Mouse (Mus musculus) WW6 (cell line): ENCODE data around the gene Mau2.

Experiments used
- DNase-seq: peaks from one replicate; pipeline ENCODE4 v3.0.0-alpha.2; 2013; ENCODE audit warnings: low read depth, low spot score

Gene Mau2

DNA sequence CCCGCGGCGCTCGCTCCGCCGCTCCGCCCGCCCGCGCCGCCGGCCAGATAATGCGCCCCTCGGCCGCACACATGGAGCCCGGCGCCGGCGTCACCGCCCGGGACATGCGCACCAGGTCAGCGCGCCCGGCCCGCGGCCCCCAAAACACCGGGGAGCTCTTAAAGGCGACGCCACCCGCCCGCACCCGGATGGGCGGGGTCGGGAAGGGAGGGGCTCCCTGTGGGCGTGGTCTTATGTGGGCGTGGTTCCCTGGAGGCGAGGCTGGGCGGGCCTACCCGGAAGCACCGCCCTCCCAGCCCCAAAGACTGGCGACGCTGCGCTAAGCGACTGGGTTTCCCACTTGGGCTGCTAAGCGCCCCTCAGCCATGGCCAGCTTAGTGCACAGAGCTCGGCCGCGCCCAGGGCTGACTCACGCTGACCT, 68.3 kb downstream of the Mau2 start:
- DNase-seq, result peak; percentile 85

DNA sequence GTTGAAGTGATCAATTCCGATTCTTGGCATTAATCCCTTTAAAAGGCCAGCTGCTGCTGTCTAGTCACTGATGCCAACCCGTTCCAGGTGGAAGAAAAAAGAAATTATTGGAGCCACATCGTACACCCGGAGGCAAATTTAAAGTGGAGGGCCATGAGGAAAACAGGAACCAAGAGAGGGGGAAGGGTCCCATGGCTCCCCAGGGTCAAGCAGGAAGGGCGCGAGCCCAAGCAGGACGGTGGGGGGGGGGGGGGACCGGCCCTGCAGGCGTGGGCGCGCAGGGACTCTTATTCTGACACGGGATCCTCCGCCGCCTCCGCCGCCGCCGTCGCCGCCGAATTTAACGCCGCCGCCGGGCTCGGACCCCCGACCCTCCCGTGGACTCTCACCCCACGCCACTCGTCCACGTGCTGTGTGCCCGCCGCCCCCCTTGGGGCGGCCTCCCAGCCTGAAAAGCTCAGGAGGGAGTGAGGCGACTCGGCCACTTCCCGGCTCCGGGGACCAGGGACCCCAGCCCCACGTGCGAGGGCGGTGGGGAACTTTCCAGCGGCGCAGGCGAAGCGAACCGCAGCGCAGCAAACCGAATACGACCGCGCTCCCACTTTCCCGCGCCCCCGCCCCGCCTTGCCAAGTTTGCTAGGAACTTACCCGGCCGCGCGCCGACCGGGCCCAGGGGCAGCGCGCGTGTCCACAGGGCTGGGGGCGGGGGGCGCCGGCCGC, 68.9 kb downstream of the Mau2 start:
- DNase-seq, result no peak

- DNase-seq, result no peak
Measured at GRCm38 (mm10) chr8:69973063-69973441, 69.5 kb downstream of the Mau2 start.

DNA sequence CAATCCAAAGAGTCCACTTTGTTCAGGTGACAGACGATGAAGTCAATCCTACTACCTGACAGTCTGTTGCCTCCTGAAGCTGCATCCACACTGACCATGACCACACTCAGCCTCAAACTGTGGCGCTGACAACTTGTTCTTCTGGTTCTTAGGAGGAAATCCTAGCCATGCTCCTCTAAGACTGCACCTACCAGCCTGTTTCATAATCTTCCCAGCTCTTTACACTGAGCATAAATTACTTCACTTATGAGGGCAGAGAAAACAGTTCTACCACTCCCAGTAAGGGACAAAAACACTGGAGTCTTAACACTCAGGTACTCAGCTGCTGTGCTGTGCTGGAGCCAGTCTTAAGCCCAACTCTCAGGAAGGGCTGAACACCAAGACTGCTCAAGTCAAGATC, 71.7 kb downstream of the Mau2 start:
- DNase-seq, result no peak

DNA sequence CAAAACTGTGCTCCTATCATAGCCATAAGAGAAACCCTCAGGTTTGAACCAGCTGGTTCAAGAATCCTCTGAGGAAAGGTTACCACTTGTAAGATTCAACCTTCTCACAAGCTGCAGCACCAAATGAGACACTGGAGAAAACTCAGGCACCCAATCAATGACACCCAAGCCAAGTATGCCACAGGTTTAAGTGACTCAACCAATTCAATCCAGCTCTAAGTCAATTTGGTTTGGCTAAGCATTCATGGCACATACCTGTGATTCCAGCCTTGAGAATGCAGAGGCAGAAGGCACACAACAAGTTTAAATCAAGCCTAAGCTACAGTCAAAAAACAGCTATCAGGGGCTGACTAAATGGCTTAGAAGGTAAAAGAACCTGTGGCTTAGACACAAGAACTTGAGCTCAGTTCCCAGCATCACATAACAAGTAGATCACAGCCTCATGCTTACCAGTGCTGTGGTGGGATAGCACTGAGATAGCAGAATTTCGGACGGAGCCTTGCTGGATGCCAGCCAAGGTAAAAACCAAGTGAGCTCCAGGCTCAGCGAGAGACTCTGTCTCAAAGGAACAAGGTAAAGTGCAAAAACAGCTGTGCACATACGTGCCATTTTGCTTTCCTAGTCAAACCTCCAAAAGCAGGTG, 75.1 kb downstream of the Mau2 start:
- DNase-seq, result no peak
